Mouse (Mus musculus): ENCODE measurements at regions not wholly inside any gene's neighbourhood (a gene's known extent, or its start where the extent isn't known, plus 50 kb on each side); places are given as distances from the start of the nearest gene placed in this dataset.

DNA sequence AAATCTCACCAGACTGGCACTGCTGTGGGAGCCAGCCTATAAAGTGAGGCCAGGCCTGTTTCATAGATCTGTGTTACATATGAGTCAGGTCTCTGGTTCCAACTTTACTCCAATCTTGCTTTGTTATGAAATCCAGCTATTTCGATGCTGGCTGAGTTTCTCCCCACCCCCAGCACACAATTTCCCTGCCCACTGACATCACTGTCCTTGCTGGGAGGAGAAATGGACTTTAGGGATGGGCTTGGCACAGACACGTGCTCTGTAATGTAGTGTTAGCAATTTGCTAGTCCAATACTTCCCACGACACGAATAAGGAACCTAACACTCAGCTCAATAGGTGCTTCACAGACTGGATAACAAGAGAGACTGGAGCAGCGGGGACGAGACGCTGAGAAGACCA, 79.5 kb upstream of the Pcsk6 start:
- no peaks in the 10 kb centered on the region for H3K9me3 ChIP-seq (replicated peaks; ENCODE audit: insufficient read depth, low read length)
- TF ChIP-seq TAL1 (IDR thresholded peaks at IDR 0.05; ENCODE audit: low read length) (no peak), ETS1 (IDR thresholded peaks at IDR 0.05; ENCODE audit: low read depth, low read length) (no peak), NELFE (IDR thresholded peaks at IDR 0.05; ENCODE audit: low read depth, low read length) (no peak), TBP (IDR thresholded peaks at IDR 0.05; ENCODE audit: low read depth, low read length) (no peak), UBTF (IDR thresholded peaks at IDR 0.05; ENCODE audit: borderline replicate concordance, insufficient read depth, low read depth, low read length) (no peak), HCFC1 (IDR thresholded peaks at IDR 0.05; ENCODE audit: low read depth, low read length) (no peak), MAZ (IDR thresholded peaks at IDR 0.05; ENCODE audit: low read depth, low read length) (no peak)
- no peak overlapping the region for H3K9ac ChIP-seq (ENCODE audit: control insufficient read depth, low read depth, low read length, poor library complexity, severe bottlenecking)
- H3K27me3 ChIP-seq (ENCODE audit: control insufficient read depth in 1 of 2, insufficient read depth in 2 of 2, low read length in 2 of 2): no peaks in the 10 kb centered on the region; a peak in 1 of 4 replicates
- no peaks in the 10 kb centered on the region for H3K79me2 ChIP-seq (ENCODE audit: control insufficient read depth, insufficient read depth, low read length, poor library complexity)
- H3K4me3 ChIP-seq (ENCODE audit: control insufficient read depth in 1 of 2, insufficient read depth in 1 of 2, low read depth in 2 of 2, low read length in 2 of 2): no peak overlapping the region
- DNase-seq (ENCODE audit: low read depth, low spot score): no peak
- H3K36me3 ChIP-seq (ENCODE audit: control insufficient read depth in 1 of 2, insufficient read depth in 2 of 2, low read length in 2 of 2): no peaks in the 10 kb centered on the region
- H3K4me1 ChIP-seq (ENCODE audit: control insufficient read depth in 1 of 2, insufficient read depth in 2 of 2, low read length in 2 of 2): no peaks in the 10 kb centered on the region
- no peak overlapping the region for H3K27ac ChIP-seq (ENCODE audit: control insufficient read depth, low read depth, low read length)

DNA sequence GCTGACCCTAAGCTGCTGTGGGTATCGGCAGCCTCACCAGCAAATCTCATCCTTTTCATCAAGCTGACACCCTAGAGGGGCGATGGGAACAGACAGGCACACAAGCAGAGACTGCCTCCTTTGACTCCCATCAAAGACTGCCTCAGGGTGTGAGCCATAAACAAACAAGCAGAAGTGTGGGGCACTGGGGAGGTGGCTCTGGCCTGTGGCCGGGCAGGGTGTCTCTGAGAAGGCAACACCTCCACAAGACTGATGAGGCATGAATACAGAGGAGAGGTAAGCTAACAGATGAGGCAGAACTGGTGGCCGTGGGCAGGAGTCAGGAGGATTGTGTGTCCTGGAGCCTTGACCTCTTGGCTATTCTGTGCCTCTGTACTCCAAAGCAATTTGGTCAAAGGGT, 77.8 kb upstream of the Pcsk6 start:
- DNase-seq (ENCODE audit: low read depth, low spot score): no peak
- TF ChIP-seq TBP (IDR thresholded peaks at IDR 0.05; ENCODE audit: low read depth, low read length) (no peak), RAD21 (IDR thresholded peaks at IDR 0.05; ENCODE audit: low read depth, low read length) (no peak), ZMIZ1 (IDR thresholded peaks at IDR 0.05; ENCODE audit: low read depth, low read length) (no peak), MAZ (IDR thresholded peaks at IDR 0.05; ENCODE audit: low read depth, low read length) (no peak), GATA1 (IDR thresholded peaks at IDR 0.05; ENCODE audit: low read depth, low read length) (no peak)
- no peaks in the 10 kb centered on the region for H3K27me3 ChIP-seq (ENCODE audit: control insufficient read depth in 1 of 2, insufficient read depth in 2 of 2, low read length in 2 of 2)
- H3K9ac ChIP-seq (ENCODE audit: control insufficient read depth, low read depth, low read length, poor library complexity, severe bottlenecking): no peak overlapping the region
- no peaks in the 10 kb centered on the region for H3K9me3 ChIP-seq (replicated peaks; ENCODE audit: insufficient read depth, low read length)
- H3K27ac ChIP-seq (ENCODE audit: control insufficient read depth, low read depth, low read length): no peak overlapping the region
- H3K36me3 ChIP-seq (ENCODE audit: control insufficient read depth in 1 of 2, insufficient read depth in 2 of 2, low read length in 2 of 2): no peaks in the 10 kb centered on the region
- H3K4me3 ChIP-seq (ENCODE audit: control insufficient read depth in 1 of 2, insufficient read depth in 1 of 2, low read depth in 2 of 2, low read length in 2 of 2): no peak overlapping the region
- no peaks in the 10 kb centered on the region for H3K4me1 ChIP-seq (ENCODE audit: control insufficient read depth in 1 of 2, insufficient read depth in 2 of 2, low read length in 2 of 2)
- H3K79me2 ChIP-seq (ENCODE audit: control insufficient read depth, insufficient read depth, low read length, poor library complexity): no peaks in the 10 kb centered on the region

DNA sequence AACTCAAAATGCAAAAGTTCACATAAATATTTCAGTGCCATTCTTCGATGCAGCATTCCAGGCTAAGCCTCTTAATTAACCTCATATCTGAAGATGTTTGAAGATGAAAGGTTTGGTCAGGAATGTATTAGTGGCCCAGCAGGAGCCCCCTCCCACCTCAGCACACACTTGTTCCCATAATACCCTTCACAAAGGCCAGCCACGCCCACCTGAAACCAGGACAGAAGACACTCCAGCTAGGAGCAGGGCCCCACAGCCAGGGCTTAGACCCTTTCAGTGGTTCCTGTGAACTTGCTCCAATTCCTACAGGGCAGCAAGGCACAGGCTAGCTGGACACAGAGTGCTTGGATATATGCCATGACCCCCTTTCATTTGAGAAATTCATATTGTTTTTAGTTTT, 74.6 kb upstream of the Pcsk6 start:
- H3K4me3 ChIP-seq (ENCODE audit: control insufficient read depth in 1 of 2, insufficient read depth in 1 of 2, low read depth in 2 of 2, low read length in 2 of 2): no peak overlapping the region
- no peaks in the 10 kb centered on the region for H3K4me1 ChIP-seq (ENCODE audit: control insufficient read depth in 1 of 2, insufficient read depth in 2 of 2, low read length in 2 of 2)
- H3K79me2 ChIP-seq (ENCODE audit: control insufficient read depth, insufficient read depth, low read length, poor library complexity): no peaks in the 10 kb centered on the region
- no peaks in the 10 kb centered on the region for H3K36me3 ChIP-seq (ENCODE audit: control insufficient read depth in 1 of 2, insufficient read depth in 2 of 2, low read length in 2 of 2)
- no peak overlapping the region for H3K27ac ChIP-seq (ENCODE audit: control insufficient read depth, low read depth, low read length)
- TF ChIP-seq NRF1 (IDR thresholded peaks at IDR 0.05; ENCODE audit: insufficient read depth, low read depth, low read length, poor library complexity, severe bottlenecking) (no peak), USF2 (IDR thresholded peaks at IDR 0.05; ENCODE audit: borderline replicate concordance in 1 of 2, insufficient read depth in 1 of 2, low read depth in 1 of 2, low read length in 2 of 2) (no peak), UBTF (IDR thresholded peaks at IDR 0.05; ENCODE audit: borderline replicate concordance, insufficient read depth, low read depth, low read length) (no peak), ZNF384 (IDR thresholded peaks at IDR 0.05; ENCODE audit: low read depth, low read length) (no peak), RCOR1 (IDR thresholded peaks at IDR 0.05; ENCODE audit: low read depth, low read length) (no peak), MEF2A (IDR thresholded peaks at IDR 0.05; ENCODE audit: extremely low read depth, insufficient replicate concordance, low read depth, low read length, poor library complexity, severe bottlenecking) (no peak), SIN3A (IDR thresholded peaks at IDR 0.05; ENCODE audit: low read length) (no peak), BHLHE40 (IDR thresholded peaks at IDR 0.05; ENCODE audit: borderline replicate concordance, low read depth, low read length) (no peak), ELF1 (IDR thresholded peaks at IDR 0.05; ENCODE audit: low read depth, low read length) (no peak), TAL1 (IDR thresholded peaks at IDR 0.05; ENCODE audit: low read length) (no peak), POLR2A (IDR thresholded peaks at IDR 0.05; ENCODE audit: control insufficient read depth in 1 of 2, insufficient read depth in 1 of 2, low read depth in 1 of 2, low read length in 2 of 2, poor library complexity in 1 of 2) (no peak)
- no peak overlapping the region for H3K9ac ChIP-seq (ENCODE audit: control insufficient read depth, low read depth, low read length, poor library complexity, severe bottlenecking)
- DNase-seq (ENCODE audit: low read depth, low spot score): no peak
- H3K9me3 ChIP-seq (replicated peaks; ENCODE audit: insufficient read depth, low read length): no peaks in the 10 kb centered on the region
- H3K27me3 ChIP-seq (ENCODE audit: control insufficient read depth in 1 of 2, insufficient read depth in 2 of 2, low read length in 2 of 2): no peaks in the 10 kb centered on the region
